Mouse (Mus musculus) lung, adult 2 months (tissue): ENCODE data around the gene Anapc15-ps. TPM values are rescaled to one million over a fixed set of nuclear protein-coding genes. Genes with fewer than 3 reads are reported as not detected.

Experiments used
- DNase-seq: peaks from one replicate; pipeline ENCODE4 v3.0.0; 2022
- H3K4me1 ChIP-seq: fragments of 200-500 bp; 2 replicates; pipeline ENCODE4 v1.6.1; 2011; ENCODE audit warnings: low read length; ENCODE audit not compliant: control insufficient read depth, insufficient read depth
- H3K4me3 ChIP-seq: fragments of 200-500 bp; replicated peaks from 2 replicates; pipeline ENCODE3; 2011; ENCODE audit warnings: low read depth, mild to moderate bottlenecking, control low read depth, low read length; ENCODE audit errors: extremely low read depth
- CTCF ChIP-seq: fragments of 200-500 bp; IDR thresholded peaks from 2 replicates; pipeline ENCODE4 v1.5.1; 2011; ENCODE audit warnings: mild to moderate bottlenecking, low read length, control low read depth; ENCODE audit not compliant: insufficient read depth
- POLR2A ChIP-seq: fragments of 200-500 bp; IDR thresholded peaks from 2 replicates; pipeline ENCODE4 v1.6.1; 2011; ENCODE audit warnings: low read depth, mild to moderate bottlenecking, control low read depth, low read length, borderline replicate concordance; ENCODE audit errors: extremely low read depth
- WGBS: fragments of 180-500 bp; shearing (Covaris S2); methylation state at CpG from one replicate; pipeline ENCODE4 v1.1.7; 2018; 5-methylcytosine and 5-hydroxymethylcytosine counted together
- polyA plus RNA-seq: library from polyadenylated mRNA; depleted of rRNA; stranded (reverse); fragments of >200 nt; gene quantifications from 2 replicates; pipeline ENCODE4 v1.2.3, GENCODE M21; 2012; rRNA removed

Gene Anapc15-ps
- polyA plus RNA-seq, 1 experiment = not detected

- no peak overlapping the region for H3K4me3 ChIP-seq
- no peak for TF ChIP-seq POLR2A
- no peak for TF ChIP-seq CTCF
- no peak for DNase-seq
- H3K4me1 ChIP-seq = peaks cover 2% of the 10 kb centered on the region; the same call in 1 of the 2 replicates
- WGBS = 74% methylated on average over 4 of the region's 4 CpGs
These were observed 49.7 kb downstream of the Anapc15-ps start for GRCm38 (mm10) chr10:95623518-95623905.

Other genes with a start within 250 kb of the Anapc15-ps start
- 39.3 and 80.6 TPM in 2 replicates for gene Mrpl42, start 171.5 kb downstream of the Anapc15-ps start, polyA plus RNA-seq
- 25.5 and 41.1 TPM in 2 replicates for gene Ube2n, start 158.3 kb downstream of the Anapc15-ps start, polyA plus RNA-seq
- 18.7 and 22.5 TPM in 2 replicates for gene Nudt4, start 109.3 kb downstream of the Anapc15-ps start, polyA plus RNA-seq
- gene Gm33543, start 169.5 kb upstream of the Anapc15-ps start, polyA plus RNA-seq = 0.15 TPM in 1 of 2 replicates, not detected in the other